In the genomic region with DNA sequence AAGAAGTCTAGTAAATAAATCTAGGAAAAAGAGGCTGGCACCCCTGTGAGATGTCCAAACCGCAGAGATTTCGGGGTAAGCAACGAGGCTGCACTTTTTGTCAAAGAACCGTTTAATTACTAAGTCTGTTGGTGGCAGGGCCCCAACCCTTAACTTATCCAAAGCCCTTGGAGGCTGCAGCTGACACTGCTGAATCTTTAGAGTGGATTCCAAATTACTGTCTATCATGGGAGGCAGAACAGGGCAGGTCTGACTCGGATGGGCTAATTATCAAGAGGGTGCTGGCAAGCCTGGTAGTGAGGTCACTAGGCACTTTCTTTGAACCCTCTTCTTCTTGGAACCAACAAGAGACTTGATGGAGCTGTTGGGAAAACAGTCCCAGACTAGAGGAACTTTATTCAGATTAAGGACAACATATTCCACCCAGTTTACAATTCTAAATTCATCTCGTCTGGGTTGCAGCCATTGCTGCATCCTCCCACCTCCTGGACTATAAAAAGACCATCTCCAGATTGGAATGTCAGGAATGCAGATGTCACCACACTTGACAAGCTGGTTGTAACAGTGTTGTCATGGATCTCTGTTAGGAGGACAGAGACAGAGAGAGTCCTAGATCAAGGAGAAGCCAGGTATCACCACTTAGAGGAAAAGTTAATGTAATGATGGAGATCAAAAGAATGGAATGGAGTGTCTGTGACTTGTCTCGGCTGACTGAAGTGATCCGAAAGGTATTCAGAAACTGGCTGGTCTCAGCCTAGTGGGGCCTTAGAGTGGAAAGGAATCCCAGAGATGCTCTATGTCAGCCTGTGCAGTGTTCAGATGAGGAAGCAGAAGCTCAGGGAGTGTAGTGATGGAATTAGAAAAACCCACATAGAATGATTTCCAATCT, we compare ENCODE assay signal across 19 mouse cellular contexts. TPM values are rescaled to one million over a fixed set of nuclear protein-coding genes. Genes with fewer than 3 reads are reported as not detected.
DNase-seq lines count a peak whose midpoint lies in the region; ATAC-seq and TF ChIP-seq lines count a peak whose summit lies in the region.
"Had no signal": no experiment of that assay in that cellular context is flagged by ENCODE, and none has a peak within 500 bp of the region (broad histone marks: within the 10 kb centered on the region; RNA-seq: fewer than 3 reads in every experiment).

No protein-coding gene starts in this region.

- ATAC-seq in frontal cortex, adult (ENCODE audit: low TSS enrichment), result peak; percentile 59
- ATAC-seq in liver, embryonic 11.5 days (replicated peaks; ENCODE audit: low FRiP score), result no peak
- no peak for ATAC-seq in liver, postnatal 0 days

- WGBS in liver, embryonic 11.5 days, result 70% methylated on average over 8 of the region's 8 CpGs
- WGBS in liver, postnatal 0 days (ENCODE audit: insufficient replicate concordance), result 72% methylated on average over 8 of the region's 8 CpGs

- DNase-seq in frontal cortex, postnatal 25 days (ENCODE audit: low spot score in 2 of 2), result no peak
- peak; percentile 12 for DNase-seq in liver, embryonic 11.5 days (ENCODE audit: low spot score)
- no peak for DNase-seq in liver, postnatal 0 days
- peak; percentile 85 for DNase-seq in brain, adult 2 months (ENCODE audit: low read depth, low spot score)
- DNase-seq in left cerebral cortex, postnatal 36 days (ENCODE audit: low spot score in 2 of 2), result peak; percentile 24 to 57
- DNase-seq in lung, adult 18-20 months, result no peak
- DNase-seq in ovary, adult 18-20 months (ENCODE audit: low spot score), result no peak
- DNase-seq: gastrocnemius, postnatal 14 days; kidney, adult 9 months; lung, postnatal 4 days; midbrain, embryonic 14.5 days; retina, postnatal 1 day had no signal

- TF ChIP-seq CTCF in liver, postnatal 0 days (IDR thresholded peaks at IDR 0.05; ENCODE audit: low read depth), result no peak

- H3K27ac ChIP-seq in liver, embryonic 11.5 days (ENCODE audit: low read depth, low read length), result no peak overlapping the region
- no peak overlapping the region for H3K27ac ChIP-seq in liver, postnatal 0 days (ENCODE audit: low read depth)
- H3K27ac ChIP-seq: embryonic facial prominence, embryonic 10.5 days; liver, embryonic 15.5 days; neural tube, embryonic 13.5 days had no signal

- no peak for TF ChIP-seq EP300 in liver, postnatal 0 days (IDR thresholded peaks at IDR 0.05; ENCODE audit: low read depth)

- H3K4me2 ChIP-seq in liver, embryonic 11.5 days, result no peak overlapping the region
- H3K4me2 ChIP-seq in liver, postnatal 0 days (ENCODE audit: low read depth, low read length), result no peak overlapping the region
- H3K4me2 ChIP-seq: heart, embryonic 11.5 days; liver, embryonic 15.5 days; neural tube, embryonic 13.5 days had no signal

- no peak overlapping the region for H3K4me3 ChIP-seq in liver, embryonic 11.5 days (ENCODE audit: low read depth, low read length)
- H3K4me3 ChIP-seq in liver, postnatal 0 days (ENCODE audit: low read depth, low read length), result no peak overlapping the region
- H3K4me3 ChIP-seq: embryonic facial prominence, embryonic 10.5 days; liver, embryonic 15.5 days; neural tube, embryonic 13.5 days had no signal

- no peaks in the 10 kb centered on the region for H3K36me3 ChIP-seq in liver, embryonic 11.5 days (ENCODE audit: control insufficient read depth, insufficient read depth, low read length)
- H3K36me3 ChIP-seq in liver, postnatal 0 days (replicated peaks; ENCODE audit: insufficient read depth, low read length), result no peaks in the 10 kb centered on the region
- H3K36me3 ChIP-seq: embryonic facial prominence, embryonic 10.5 days; liver, embryonic 15.5 days; neural tube, embryonic 13.5 days had no signal

- H3K9me3 ChIP-seq in liver, embryonic 11.5 days (ENCODE audit: control insufficient read depth, low read length), result no peaks in the 10 kb centered on the region
- no peaks in the 10 kb centered on the region for H3K9me3 ChIP-seq in liver, postnatal 0 days (ENCODE audit: low read length)
- H3K9me3 ChIP-seq: embryonic facial prominence, embryonic 10.5 days; liver, embryonic 15.5 days; neural tube, embryonic 13.5 days had no signal

- H3K9ac ChIP-seq in liver, embryonic 11.5 days (ENCODE audit: low read depth, low read length), result no peak overlapping the region
- no peak overlapping the region for H3K9ac ChIP-seq in liver, postnatal 0 days (replicated peaks)
- H3K9ac ChIP-seq: liver, embryonic 15.5 days; neural tube, embryonic 13.5 days had no signal

- no peaks in the 10 kb centered on the region for H3K4me1 ChIP-seq in liver, embryonic 11.5 days (replicated peaks; ENCODE audit: control insufficient read depth, insufficient read depth, low read length)
- H3K4me1 ChIP-seq in liver, postnatal 0 days (ENCODE audit: insufficient read depth), result no peaks in the 10 kb centered on the region
- H3K4me1 ChIP-seq: liver, embryonic 15.5 days had no signal

- H3K27me3 ChIP-seq in liver, embryonic 11.5 days (replicated peaks; ENCODE audit: control insufficient read depth, insufficient read depth, low read length), result peaks cover 27% of the 10 kb centered on the region
- peaks cover 27% of the 10 kb centered on the region for H3K27me3 ChIP-seq in liver, postnatal 0 days (ENCODE audit: insufficient read depth, low read length)

- intact Hi-C loops in left cerebral cortex, postnatal 36 days (cut with DNase I), result no loop called here

RNA-seq across cellular contexts. Expression of gene Ildr2, which starts 50.7 kb away (rescaled TPM):
- polyA plus RNA-seq in liver, embryonic 11.5 days (2014; fragmentation: Nextera tagmentation; extraction: Ambion mirVana), result 0.43 and 0.53 TPM in 2 replicates
- 0.07 TPM in 2 replicates for polyA plus RNA-seq in liver, postnatal 0 days (2015; fragmentation: Nextera tagmentation; extraction: Ambion mirVana)
- total RNA-seq in left cerebral cortex, postnatal 36 days (2021), result 100 to 1,000 TPM; 104 to 110 TPM
- total RNA-seq: hematopoietic stem cell, adult 5-6 weeks; MEL had no signal

Comparison
In these comparisons a context has a peak if more than half of its experiments do, and no peak if none do; other contexts are left out.
1. DNase-seq: peak in liver, embryonic 11.5 days (single experiment), brain, adult 2 months (single experiment) and left cerebral cortex, postnatal 36 days (2 of 2); none in frontal cortex, postnatal 25 days (0 of 2), liver, postnatal 0 days (single experiment), lung, adult 18-20 months (0 of 2) and ovary, adult 18-20 months (single experiment).